Mouse (Mus musculus) cerebellum, postnatal 10 days (tissue): ENCODE data around the gene Sh3bp4.

Source experiments
- DNase-seq, 2 experiments: peaks; one replicate each; pipeline ENCODE4 v3.0.0; 2021; ENCODE audit warnings: mixed read lengths in 2 of 2

Sh3bp4 gene

GRCm38 (mm10) chr1:89131018-89131540 is 60.9 kb downstream of the Sh3bp4 start:
- peak in 1 of 2 experiments; percentile 33 for DNase-seq

- DNase-seq, result peak; percentile 60 to 73
Measured at GRCm38 (mm10) chr1:89131707-89132106, 61.5 kb downstream of the Sh3bp4 start.

DNA sequence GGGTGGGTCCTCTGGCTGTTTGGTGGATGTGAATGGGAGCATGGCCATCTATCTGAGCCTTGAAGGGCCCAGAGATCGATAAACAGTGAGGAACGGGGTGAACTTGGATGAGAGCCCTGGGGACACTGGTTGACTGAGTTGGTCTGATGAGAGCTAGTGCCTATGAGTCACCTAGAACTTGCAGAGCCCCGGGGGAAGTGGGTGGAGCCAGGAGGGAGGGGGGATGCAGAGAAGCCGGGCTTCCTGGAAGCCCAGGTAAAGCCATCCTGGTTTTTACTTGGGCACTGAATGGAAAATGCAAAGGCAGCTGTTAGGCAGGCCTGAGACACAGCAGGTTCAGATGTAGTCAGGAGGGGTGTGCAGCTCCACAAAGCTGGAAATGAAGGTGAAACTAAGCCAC is 63.1 kb downstream of the Sh3bp4 start:
- no peak for DNase-seq

DNA sequence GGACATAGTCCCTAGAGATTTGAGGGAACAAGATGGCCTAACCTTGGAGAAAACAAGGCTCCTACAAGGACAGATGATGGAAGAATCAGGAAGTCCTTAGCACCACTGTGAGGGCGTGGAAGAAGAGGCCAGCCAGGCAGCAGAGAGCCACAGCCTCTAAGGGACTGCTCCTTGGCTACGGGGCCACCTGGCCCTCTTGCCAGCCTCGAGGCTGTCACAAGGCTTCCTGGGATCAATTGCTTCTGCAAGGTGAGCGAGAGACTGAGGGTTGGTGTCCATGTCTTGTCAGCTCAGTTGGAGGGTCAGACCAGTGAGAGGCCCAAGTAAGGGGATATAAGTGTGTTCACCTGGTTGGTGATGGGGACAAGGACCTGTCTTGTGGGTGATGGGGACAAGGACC is 63.5 kb downstream of the Sh3bp4 start:
- no peak for DNase-seq

GRCm38 (mm10) chr1:89136089-89136811 is 66.0 kb downstream of the Sh3bp4 start:
- DNase-seq, result peak; percentile 85 to 87

GRCm38 (mm10) chr1:89137086-89137816 is 67.0 kb downstream of the Sh3bp4 start:
- DNase-seq, result peak; percentile 63 to 74

- DNase-seq, result peak; percentile 32 to 60
Measured at GRCm38 (mm10) chr1:89138316-89138715, 68.1 kb downstream of the Sh3bp4 start.

GRCm38 (mm10) chr1:89140113-89140512 is 69.9 kb downstream of the Sh3bp4 start:
- no peak for DNase-seq

GRCm38 (mm10) chr1:89151071-89151470 is 80.9 kb downstream of the Sh3bp4 start:
- DNase-seq, result no peak

DNA sequence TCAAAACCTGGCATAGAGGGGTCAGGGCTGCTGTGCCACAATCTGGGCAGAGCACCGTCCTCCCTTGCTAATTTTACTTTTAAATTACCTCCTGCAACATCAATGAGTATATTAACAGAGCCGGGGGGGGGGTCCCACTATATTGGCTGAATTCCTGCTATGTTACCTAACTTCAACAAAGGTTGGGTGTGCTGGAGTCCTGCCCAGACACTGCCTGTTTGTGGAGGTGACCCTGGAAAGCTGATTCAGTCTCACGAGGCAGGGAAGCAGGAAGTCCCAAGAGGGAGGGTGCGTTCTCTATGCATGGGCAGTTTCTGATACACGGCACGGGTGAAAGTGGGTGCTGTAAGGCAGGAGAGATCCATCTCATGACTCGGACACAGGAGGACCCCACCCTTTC is 82.4 kb downstream of the Sh3bp4 start:
- no peak for DNase-seq

DNA sequence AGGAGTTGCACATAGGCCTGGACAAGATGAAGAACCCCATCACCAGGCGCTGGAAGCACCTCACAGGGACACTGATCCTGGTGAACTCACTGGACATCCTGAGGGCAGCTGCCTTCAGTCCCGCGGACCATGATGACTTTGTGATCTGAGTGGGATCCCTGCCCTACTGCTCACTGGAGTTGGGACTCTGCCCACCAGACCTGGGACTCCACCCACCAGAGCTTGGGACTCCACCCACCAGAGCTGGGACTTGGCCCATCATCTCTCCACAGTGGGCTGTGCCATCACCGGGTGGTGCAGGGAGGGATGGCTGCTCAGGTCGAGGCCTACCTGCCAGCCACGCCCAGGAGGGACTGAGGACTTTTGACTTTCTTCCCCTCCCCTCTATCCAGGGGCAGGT is 83.0 kb downstream of the Sh3bp4 start:
- DNase-seq, result no peak

DNA sequence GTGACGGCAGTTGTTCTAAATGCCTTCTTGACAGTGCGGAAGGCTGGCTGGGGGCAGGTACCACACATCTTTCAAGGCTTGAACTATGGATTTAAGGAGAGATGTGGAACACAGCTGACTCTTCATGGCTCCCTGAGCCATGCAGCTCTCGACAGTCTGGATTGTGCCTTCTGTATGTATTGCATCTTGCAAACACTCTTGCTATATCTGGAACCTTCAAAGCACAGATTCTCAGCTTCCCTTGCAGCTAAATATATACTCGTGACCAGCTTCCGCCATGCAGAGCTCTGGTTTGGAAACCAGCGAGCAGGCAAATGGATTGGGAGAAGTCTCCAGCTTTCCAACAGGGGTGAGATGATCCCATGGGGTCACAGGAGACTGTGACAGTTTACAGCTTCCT is 93.3 kb downstream of the Sh3bp4 start:
- no peak for DNase-seq

DNA sequence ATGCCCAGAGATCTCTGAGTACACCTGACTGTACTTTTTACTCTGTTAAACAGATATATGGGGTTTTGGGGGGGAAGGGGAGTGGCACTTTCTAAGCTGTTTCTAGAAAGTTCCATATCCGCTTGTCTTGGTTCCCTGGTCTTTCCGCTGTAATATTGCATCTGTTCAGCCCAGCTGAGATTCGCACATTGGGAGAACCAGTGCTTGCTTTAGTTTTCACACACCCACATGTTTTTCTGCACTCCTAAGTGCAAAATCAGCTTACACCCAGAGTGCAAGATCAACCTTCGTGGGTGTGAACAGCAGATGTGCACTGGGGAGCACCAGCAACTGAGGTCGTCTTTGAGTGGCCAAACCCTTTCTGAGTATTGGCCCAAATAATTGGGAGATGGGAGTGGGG is 94.1 kb downstream of the Sh3bp4 start:
- no peak for DNase-seq

- no peak for DNase-seq
Measured at GRCm38 (mm10) chr1:89164685-89165084, 94.5 kb downstream of the Sh3bp4 start.

- no peak for DNase-seq
Measured at GRCm38 (mm10) chr1:89166814-89167249, 96.6 kb downstream of the Sh3bp4 start.

GRCm38 (mm10) chr1:89171275-89171767 is 101.1 kb downstream of the Sh3bp4 start:
- DNase-seq, result peak; percentile 67 to 79

DNA sequence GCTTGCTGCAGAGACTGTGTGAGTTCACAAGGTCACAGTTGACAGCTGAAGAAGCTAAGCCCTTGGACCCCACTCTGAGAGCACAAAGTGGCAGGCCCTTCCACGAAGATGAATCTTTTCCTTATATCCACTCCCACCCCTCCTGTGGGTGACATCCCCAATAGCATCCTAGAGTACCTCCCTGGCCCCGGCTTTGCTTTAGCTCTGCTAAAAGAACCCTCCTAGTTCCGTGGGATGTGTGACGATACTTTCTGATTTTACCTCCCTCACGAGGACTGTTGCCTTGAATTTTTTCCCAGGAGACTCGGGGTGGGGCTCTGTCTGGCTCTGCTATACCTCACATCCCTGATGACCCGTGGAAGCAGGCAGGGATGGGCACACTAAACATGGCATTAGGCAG is 104.4 kb downstream of the Sh3bp4 start:
- DNase-seq, result no peak

DNA sequence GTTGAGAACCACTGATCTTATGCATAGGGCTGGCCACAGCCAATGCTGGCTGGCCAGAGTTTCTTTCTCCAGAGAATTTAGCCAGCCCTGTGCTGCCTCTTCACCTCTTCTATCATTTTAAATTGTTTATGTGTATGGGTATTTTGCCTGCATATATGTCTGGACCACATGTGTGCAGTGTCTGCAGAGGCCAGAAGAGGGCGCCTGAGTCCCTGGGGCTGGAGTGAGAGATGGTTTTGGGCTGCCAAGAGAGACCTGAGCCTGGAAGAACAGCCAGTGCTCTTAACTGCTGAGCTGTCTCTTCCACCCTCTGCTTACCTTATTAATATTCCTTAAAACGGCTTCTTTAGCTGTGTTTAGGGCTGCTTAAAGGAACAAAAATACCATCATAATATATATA is 105.1 kb downstream of the Sh3bp4 start:
- peak in 1 of 2 experiments; percentile 38 for DNase-seq

DNA sequence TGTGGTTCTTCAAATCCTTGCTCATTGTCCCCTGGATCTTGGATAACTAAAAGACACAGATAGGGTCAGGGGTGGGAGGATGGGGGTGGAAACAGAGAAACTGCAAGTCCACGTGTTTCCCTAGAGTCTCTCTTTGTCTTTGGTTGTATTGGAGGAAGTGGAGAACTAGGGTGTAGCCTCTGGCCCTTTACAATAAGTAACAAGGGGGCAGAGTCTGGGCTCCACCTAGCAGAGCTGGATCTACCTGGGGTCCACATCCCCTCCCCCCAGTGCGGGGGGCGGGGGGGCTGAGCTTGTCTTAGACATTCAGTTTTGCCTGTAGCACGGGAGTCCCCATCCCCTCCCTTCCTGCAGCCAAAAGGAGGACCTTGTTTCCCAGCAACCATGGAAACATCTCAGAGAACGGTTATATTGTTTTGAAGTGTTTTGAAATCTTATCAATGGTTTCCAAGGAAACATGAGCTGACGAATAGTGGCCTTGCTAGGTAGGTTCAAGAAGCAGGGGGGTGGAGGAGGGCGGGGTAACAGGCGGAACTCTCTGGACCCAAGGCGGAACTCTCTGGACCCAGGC is 113.1 kb downstream of the Sh3bp4 start:
- no peak for DNase-seq

DNA sequence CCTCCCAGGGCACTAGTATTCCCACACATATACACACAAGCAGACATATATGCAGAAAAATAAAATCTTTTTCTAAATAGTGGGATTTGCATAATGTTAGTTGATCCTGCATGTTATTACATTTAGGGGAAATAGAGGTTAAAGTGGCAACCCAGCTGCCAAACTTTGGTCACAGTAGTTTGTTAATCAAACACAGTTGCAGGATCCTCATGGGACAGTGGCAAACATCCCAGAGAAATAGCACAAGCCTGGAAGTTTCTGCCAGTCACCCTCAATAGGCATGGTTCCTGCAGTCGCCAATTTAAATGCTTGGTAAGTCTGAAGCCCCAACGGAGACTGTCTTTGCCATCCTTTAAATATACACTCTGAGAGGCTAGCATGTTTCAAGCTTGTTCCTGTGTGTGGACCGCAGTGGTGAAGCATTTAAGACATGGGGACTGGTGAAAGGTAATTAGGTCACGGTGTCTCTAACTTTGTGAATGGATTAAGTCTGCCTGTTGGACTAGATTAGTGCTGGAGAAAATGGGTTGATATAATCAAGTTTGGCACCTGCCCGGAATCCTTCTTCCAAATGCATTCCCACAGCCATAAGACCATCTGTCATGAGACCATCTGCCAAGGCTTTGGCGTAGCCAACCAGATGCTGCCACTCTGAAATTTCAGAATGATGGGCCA is 114.0 kb downstream of the Sh3bp4 start:
- peak; percentile 91 to 92 for DNase-seq

GRCm38 (mm10) chr1:89184839-89185238 is 114.6 kb downstream of the Sh3bp4 start:
- peak; percentile 31 to 54 for DNase-seq

DNA sequence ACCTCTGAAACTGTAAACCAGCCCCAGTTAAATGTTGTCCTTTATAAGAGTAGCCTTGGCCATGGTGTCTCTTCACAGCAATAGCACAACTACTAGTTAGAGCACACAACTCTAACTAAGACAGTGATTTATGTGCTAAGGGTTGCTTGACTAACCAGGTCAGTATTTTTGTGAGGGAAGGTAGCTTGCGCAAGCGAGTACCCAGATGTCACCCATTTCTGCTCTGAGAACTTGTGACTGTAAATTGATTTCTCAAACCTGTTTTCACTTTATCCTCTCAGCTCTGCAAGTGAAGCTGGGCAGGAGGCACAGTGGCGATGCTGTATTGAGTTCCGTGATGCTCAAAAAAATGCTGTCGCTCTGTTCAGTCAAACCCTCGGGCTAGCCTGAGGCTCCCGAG is 117.2 kb downstream of the Sh3bp4 start:
- no peak for DNase-seq

DNA sequence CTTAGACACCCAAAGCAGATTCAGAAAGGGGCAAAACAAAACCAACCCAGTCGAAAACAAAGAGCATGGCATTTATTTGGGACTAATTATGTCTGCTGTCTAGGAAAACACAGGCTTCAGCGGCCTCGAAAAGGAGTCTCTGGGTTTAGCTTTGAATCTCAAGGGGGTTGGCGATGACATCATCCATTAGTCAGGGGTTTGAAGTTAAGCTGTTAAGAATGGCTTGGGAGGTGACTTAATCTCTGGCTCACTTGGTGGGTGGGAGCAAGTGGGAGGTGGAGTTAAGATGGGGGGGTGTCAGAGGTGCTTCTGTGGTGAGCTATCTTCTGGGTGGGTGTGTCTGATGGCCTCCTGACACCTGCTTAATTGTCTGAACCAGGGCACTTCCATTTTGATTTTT is 117.9 kb downstream of the Sh3bp4 start:
- no peak for DNase-seq
